24 mouse cellular contexts compared by ENCODE assay signal in the genomic region with DNA sequence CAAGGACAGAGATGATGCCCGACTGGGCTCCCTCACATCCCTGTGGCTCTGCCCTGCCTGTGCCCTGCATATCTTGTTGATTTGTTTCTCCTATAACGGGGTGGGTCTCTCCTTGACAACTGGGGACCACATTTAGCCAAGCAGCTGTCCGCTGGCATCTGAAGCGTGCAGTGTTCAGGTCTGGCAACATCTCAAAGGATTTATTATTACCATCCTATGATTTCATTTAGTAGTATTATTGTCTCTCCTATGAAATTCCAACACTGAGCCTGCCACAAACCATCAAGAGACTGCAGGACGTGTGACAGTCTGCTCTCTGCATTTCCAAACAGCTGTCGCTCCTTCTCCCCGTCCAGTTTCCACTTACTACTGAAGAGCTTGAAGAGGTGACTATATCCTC. TPM values are rescaled to one million over a fixed set of nuclear protein-coding genes. Genes with fewer than 3 reads are reported as not detected.
DNase-seq lines count a peak whose midpoint lies in the region; ATAC-seq and TF ChIP-seq lines count a peak whose summit lies in the region.
"Had no signal": no experiment of that assay in that cellular context is flagged by ENCODE, and none has a peak within 500 bp of the region (broad histone marks: within the 10 kb centered on the region; RNA-seq: fewer than 3 reads in every experiment).

No protein-coding gene starts in this region.

- H3K27me3 ChIP-seq in limb, embryonic 12.5 days: no peaks in the 10 kb centered on the region
- no peaks in the 10 kb centered on the region for H3K27me3 ChIP-seq in limb, embryonic 10.5 days (ENCODE audit: low read depth, poor library complexity, severe bottlenecking)
- no peaks in the 10 kb centered on the region for H3K27me3 ChIP-seq in limb, embryonic 14.5 days (ENCODE audit: control insufficient read depth, insufficient read depth, low read length)
- no peaks in the 10 kb centered on the region for H3K27me3 ChIP-seq in forebrain, postnatal 0 days (ENCODE audit: insufficient read depth, low read length)
- H3K27me3 ChIP-seq: CH12.LX; forebrain, embryonic 12.5 days; heart, embryonic 12.5 days; hindbrain, embryonic 15.5 days; Patski had no signal

- ATAC-seq in limb, embryonic 12.5 days (ENCODE audit: insufficient number of reproducible peaks, insufficient read depth, low FRiP score, low TSS enrichment, low read depth): peak; percentile 37; the same call in 1 of the 2 replicates
- peak; percentile 74 for ATAC-seq in limb, embryonic 14.5 days (ENCODE audit: low FRiP score, low read depth)
- no peak for ATAC-seq in forebrain, postnatal 0 days
- ATAC-seq in activated CD4-positive, CD25-positive, alpha-beta regulatory T cell, adult 4 months: no peak
- ATAC-seq: forebrain, embryonic 16.5 days; inflammation-experienced regulatory T-cells, adult 6 months; Patski had no signal

- H3K4me1 ChIP-seq in limb, embryonic 12.5 days (replicated peaks): no peaks in the 10 kb centered on the region
- no peaks in the 10 kb centered on the region for H3K4me1 ChIP-seq in limb, embryonic 10.5 days
- no peaks in the 10 kb centered on the region for H3K4me1 ChIP-seq in limb, embryonic 14.5 days (ENCODE audit: control insufficient read depth, insufficient read depth, low read length)
- H3K4me1 ChIP-seq in forebrain, postnatal 0 days (ENCODE audit: insufficient read depth): no peaks in the 10 kb centered on the region
- H3K4me1 ChIP-seq: forebrain, embryonic 12.5 days; heart, embryonic 12.5 days; hindbrain, embryonic 10.5 days; hindbrain, embryonic 15.5 days had no signal

- H3K4me2 ChIP-seq in limb, embryonic 12.5 days: no peak overlapping the region
- H3K4me2 ChIP-seq in limb, embryonic 14.5 days (replicated peaks; ENCODE audit: low read depth, low read length, severe bottlenecking): no peak overlapping the region
- H3K4me2 ChIP-seq in forebrain, postnatal 0 days (ENCODE audit: low read depth): no peak overlapping the region
- H3K4me2 ChIP-seq: forebrain, embryonic 12.5 days; heart, embryonic 12.5 days; hindbrain, embryonic 15.5 days had no signal

- peak overlapping the region; percentile 72 for H3K27ac ChIP-seq in gastrocnemius, adult 2 months
- no peak overlapping the region for H3K27ac ChIP-seq in limb, embryonic 12.5 days
- no peak overlapping the region for H3K27ac ChIP-seq in limb, embryonic 10.5 days
- no peak overlapping the region for H3K27ac ChIP-seq in limb, embryonic 14.5 days (replicated peaks; ENCODE audit: low read depth, low read length)
- H3K27ac ChIP-seq in forebrain, postnatal 0 days (ENCODE audit: low read depth, low read length): no peak overlapping the region
- H3K27ac ChIP-seq: forebrain, embryonic 12.5 days; heart, adult 2 months; hindbrain, embryonic 10.5 days; hindbrain, embryonic 15.5 days had no signal

- no peak for TF ChIP-seq CTCF in gastrocnemius, adult 2 months (IDR thresholded peaks at IDR 0.05)
- no peak for TF ChIP-seq CTCF in forebrain, postnatal 0 days (IDR thresholded peaks at IDR 0.05; ENCODE audit: low read depth)

- DNase-seq in gastrocnemius, adult 2 months: peak; percentile 45
- no peak for DNase-seq in gastrocnemius, postnatal 36 days
- DNase-seq in limb, embryonic 10.5 days (ENCODE audit: low spot score): no peak
- DNase-seq in limb, embryonic 14.5 days (ENCODE audit: low spot score): peak; percentile 70
- no peak for DNase-seq in forebrain, postnatal 0 days
- DNase-seq: adrenal gland, adult 8-10 months; adrenal gland, postnatal 36 days; cerebellum, adult 2 months; cerebellum, postnatal 10 days; heart, adult 2 months; kidney, adult 11 months had no signal

- no peak for TF ChIP-seq POLR2A in limb, embryonic 14.5 days (IDR thresholded peaks at IDR 0.05; ENCODE audit: borderline replicate concordance, extremely low read depth, insufficient read depth, insufficient read length)

- H3K36me3 ChIP-seq in limb, embryonic 12.5 days: no peaks in the 10 kb centered on the region
- H3K36me3 ChIP-seq in limb, embryonic 10.5 days: no peaks in the 10 kb centered on the region
- no peaks in the 10 kb centered on the region for H3K36me3 ChIP-seq in limb, embryonic 14.5 days (ENCODE audit: control insufficient read depth, insufficient read depth, low read length)
- H3K36me3 ChIP-seq in forebrain, postnatal 0 days (ENCODE audit: insufficient read depth): no peaks in the 10 kb centered on the region
- H3K36me3 ChIP-seq: forebrain, embryonic 12.5 days; heart, embryonic 12.5 days; hindbrain, embryonic 10.5 days; hindbrain, embryonic 15.5 days had no signal

- no peak overlapping the region for H3K4me3 ChIP-seq in gastrocnemius, adult 2 months
- no peak overlapping the region for H3K4me3 ChIP-seq in limb, embryonic 12.5 days (replicated peaks)
- H3K4me3 ChIP-seq in limb, embryonic 10.5 days: no peak overlapping the region
- H3K4me3 ChIP-seq in limb, embryonic 14.5 days (replicated peaks; ENCODE audit: low read length): no peak overlapping the region
- no peak overlapping the region for H3K4me3 ChIP-seq in forebrain, postnatal 0 days (ENCODE audit: low read depth, low read length)
- H3K4me3 ChIP-seq: forebrain, embryonic 12.5 days; heart, adult 2 months; heart, embryonic 12.5 days; hindbrain, embryonic 10.5 days; hindbrain, embryonic 15.5 days had no signal

- 75% methylated on average over 7 of the region's 7 CpGs for WGBS in limb, embryonic 12.5 days
- WGBS in limb, embryonic 10.5 days: 86% methylated on average over 7 of the region's 7 CpGs
- WGBS in limb, embryonic 14.5 days: 62% methylated on average over 7 of the region's 7 CpGs
- 77% methylated on average over 7 of the region's 7 CpGs for WGBS in forebrain, postnatal 0 days

- H3K9ac ChIP-seq in limb, embryonic 12.5 days (replicated peaks): no peak overlapping the region
- H3K9ac ChIP-seq in limb, embryonic 14.5 days (ENCODE audit: low read depth, low read length, severe bottlenecking): no peak overlapping the region
- no peak overlapping the region for H3K9ac ChIP-seq in forebrain, postnatal 0 days
- H3K9ac ChIP-seq: forebrain, embryonic 12.5 days; heart, embryonic 12.5 days; hindbrain, embryonic 15.5 days had no signal

- H3K9me3 ChIP-seq in limb, embryonic 12.5 days: no peaks in the 10 kb centered on the region
- H3K9me3 ChIP-seq in limb, embryonic 10.5 days (replicated peaks): no peaks in the 10 kb centered on the region
- H3K9me3 ChIP-seq in limb, embryonic 14.5 days (ENCODE audit: control insufficient read depth, low read length): no peaks in the 10 kb centered on the region
- no peaks in the 10 kb centered on the region for H3K9me3 ChIP-seq in forebrain, postnatal 0 days (ENCODE audit: low read length)
- H3K9me3 ChIP-seq: forebrain, embryonic 12.5 days; heart, embryonic 12.5 days; hindbrain, embryonic 10.5 days; hindbrain, embryonic 15.5 days had no signal

- intact Hi-C loops in gastrocnemius, adult 2 months (cut with DNase I): no loop called here
- intact Hi-C loops in gastrocnemius, postnatal 36 days (cut with DNase I): no loop called here

RNA-seq across cellular contexts. Expression of gene Pkhd1, which starts 49.7 kb away (rescaled TPM):
- under 1 TPM in 1 of 2 experiments, not detected in 1; 0.06 TPM for total RNA-seq in gastrocnemius, adult 2 months (2021)
- under 1 TPM; 0.03 to 0.10 TPM for total RNA-seq in gastrocnemius, postnatal 36 days (2021)
- polyA plus RNA-seq in limb, embryonic 12.5 days (2016; fragmentation: Nextera tagmentation; extraction: Ambion mirVana): 0.11 TPM in 1 of 2 replicates, not detected in the other
- polyA plus RNA-seq in limb, embryonic 10.5 days (2016; fragmentation: Nextera tagmentation; extraction: Ambion mirVana): 0.04 TPM in 1 of 2 replicates, not detected in the other
- polyA plus RNA-seq in limb, embryonic 14.5 days (2012; rRNA removed): 0.24 and 0.25 TPM in 2 replicates
- 0.12 and 0.32 TPM in 2 replicates for polyA plus RNA-seq in limb, embryonic 14.5 days (2014; fragmentation: Nextera tagmentation; extraction: Ambion mirVana)
- total RNA-seq in forebrain, postnatal 0 days (2014; rRNA removed): 0.05 TPM in 1 of 2 replicates, not detected in the other
- polyA plus RNA-seq in forebrain, postnatal 0 days (2015; fragmentation: Nextera tagmentation; extraction: Ambion mirVana): 0.01 TPM in 1 of 2 replicates, not detected in the other
- polyA plus RNA-seq in activated CD4-positive, CD25-positive, alpha-beta regulatory T cell, adult 4 months (2017; shearing (Covaris generic)): under 1 TPM in 1 of 2 experiments, not detected in 1; 0.49 TPM
- total RNA-seq: CH12.LX; heart, adult 2 months; heart, postnatal 25 days had no signal
- polyA plus RNA-seq: embryonic facial prominence, embryonic 11.5 days; heart, adult 2 months; heart, embryonic 12.5 days; heart, embryonic 16.5 days; hindbrain, embryonic 10.5 days; inflammation-experienced regulatory T-cells, adult 6 months had no signal

Comparison
In these comparisons a context has a peak if more than half of its experiments do, and no peak if none do; other contexts are left out.
1. DNase-seq: peak in gastrocnemius, adult 2 months (single experiment) and limb, embryonic 14.5 days (single experiment); none in gastrocnemius, postnatal 36 days (0 of 2), limb, embryonic 10.5 days (single experiment) and forebrain, postnatal 0 days (single experiment).
2. ATAC-seq: peak in limb, embryonic 12.5 days (single experiment) and limb, embryonic 14.5 days (single experiment); none in forebrain, postnatal 0 days (single experiment) and activated CD4-positive, CD25-positive, alpha-beta regulatory T cell, adult 4 months (single experiment).